Mouse (Mus musculus) olfactory bulb, adult 2 months (tissue): ENCODE measurements around the gene Maats1.

Source experiments
- CTCF ChIP-seq: fragments of 200-500 bp; IDR thresholded peaks from 2 replicates; pipeline ENCODE4 v1.5.1; 2012; ENCODE audit warnings: low read depth, mild to moderate bottlenecking, low read length, moderate library complexity; ENCODE audit not compliant: insufficient read depth
- POLR2A ChIP-seq: fragments of 200-500 bp; IDR thresholded peaks from 2 replicates; pipeline ENCODE4 v1.6.1; 2012; ENCODE audit warnings: mild to moderate bottlenecking, low read depth, low read length, moderate library complexity; ENCODE audit not compliant: insufficient read depth

DNA sequence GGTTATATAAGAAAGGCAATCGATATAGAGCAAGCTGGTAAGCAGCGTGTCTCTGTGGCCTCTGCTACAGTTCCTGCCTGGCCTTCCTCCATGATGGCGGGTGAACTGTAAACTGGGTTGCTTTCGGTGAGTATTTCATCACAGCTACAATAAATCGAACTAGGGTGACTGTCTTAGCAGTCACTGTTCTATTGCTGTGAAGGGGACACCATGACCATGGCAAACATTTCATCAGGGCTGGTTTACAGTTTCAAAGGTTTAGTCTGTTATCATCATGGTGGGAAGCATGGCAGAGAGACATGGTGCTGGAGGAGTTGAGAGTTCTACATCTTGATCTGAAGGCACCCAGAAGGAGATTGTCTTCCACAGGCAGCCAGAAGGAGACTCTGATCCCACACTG, 62.1 kb downstream of the Maats1 start:
- TF ChIP-seq CTCF (no peak), POLR2A (no peak)
